Mouse (Mus musculus): ENCODE measurements around the gene Prg3. TPM values are rescaled to one million over a fixed set of nuclear protein-coding genes. Genes with fewer than 3 reads are reported as not detected.

Prg3 gene
- total and polyA plus RNA-seq, 3 experiments: not detected

- Histone ChIP-seq H3K27me3 (ENCODE audit: control insufficient read depth in 1 of 2, insufficient read depth in 2 of 2, low read length in 2 of 2) (peaks cover 0 to 1% of the 10 kb centered on the region in 2 experiments; a peak in 1 of 4 replicates), H3K9me3 (replicated peaks; ENCODE audit: insufficient read depth, low read length) (no peaks in the 10 kb centered on the region), H3K79me2 (ENCODE audit: control insufficient read depth, insufficient read depth, low read length, poor library complexity) (peaks cover 21% of the 10 kb centered on the region), H3K36me3 (ENCODE audit: control insufficient read depth in 1 of 2, insufficient read depth in 2 of 2, low read length in 2 of 2) (peaks cover 11 to 21% of the 10 kb centered on the region in 2 experiments), H3K4me1 (ENCODE audit: control insufficient read depth in 1 of 2, insufficient read depth in 2 of 2, low read length in 2 of 2) (peaks cover 0 to 18% of the 10 kb centered on the region in 2 experiments; a peak in 3 of 4 replicates), H3K4me3 (ENCODE audit: control insufficient read depth in 1 of 2, insufficient read depth in 1 of 2, low read depth in 2 of 2, low read length in 2 of 2) (peak overlapping the region; percentile 59 to 83), H3K9ac (ENCODE audit: control insufficient read depth, low read depth, low read length, poor library complexity, severe bottlenecking) (peak overlapping the region; percentile 71), H3K27ac (ENCODE audit: control insufficient read depth, low read depth, low read length) (peak overlapping the region; percentile 6; the same call in 1 of the 2 replicates)
- no peak for DNase-seq (ENCODE audit: low read depth, low spot score)
- no peak for TF ChIP-seq MXI1 (IDR thresholded peaks at IDR 0.05; ENCODE audit: low read depth, low read length)
- TF ChIP-seq MYB (IDR thresholded peaks at IDR 0.05; ENCODE audit: low read depth, low read length): no peak
- no peak for TF ChIP-seq E2F4 (IDR thresholded peaks at IDR 0.05; ENCODE audit: borderline replicate concordance, low read depth, low read length)
- no peak for TF ChIP-seq RCOR1 (IDR thresholded peaks at IDR 0.05; ENCODE audit: low read depth, low read length)
- TF ChIP-seq SIN3A (IDR thresholded peaks at IDR 0.05; ENCODE audit: low read length): no peak
- TF ChIP-seq MEF2A (IDR thresholded peaks at IDR 0.05; ENCODE audit: extremely low read depth, insufficient replicate concordance, low read depth, low read length, poor library complexity, severe bottlenecking): no peak
- peak; percentile 66; the same call in 1 of the 2 replicates for TF ChIP-seq ZKSCAN1 (IDR thresholded peaks at IDR 0.05; ENCODE audit: low read depth, low read length)
- TF ChIP-seq MYC (IDR thresholded peaks at IDR 0.05; ENCODE audit: low read depth, low read length): no peak
These were observed 48.6 kb downstream of the Prg3 start for GRCm38 (mm10) chr2:85036507-85037046.

- DNase-seq (ENCODE audit: low read depth, low spot score): peak; percentile 95
- Histone ChIP-seq H3K4me3 (ENCODE audit: control insufficient read depth in 1 of 2, insufficient read depth in 1 of 2, low read depth in 2 of 2, low read length in 2 of 2) (peak within 1 kb of the TSS; percentile 70 to 83), H3K9me3 (replicated peaks; ENCODE audit: insufficient read depth, low read length) (no peaks in the 10 kb centered on the region), H3K9ac (ENCODE audit: control insufficient read depth, low read depth, low read length, poor library complexity, severe bottlenecking) (peak within 1 kb of the TSS; percentile 81), H3K27ac (ENCODE audit: control insufficient read depth, low read depth, low read length) (peak within 1 kb of the TSS; percentile 25), H3K4me1 (ENCODE audit: control insufficient read depth in 1 of 2, insufficient read depth in 2 of 2, low read length in 2 of 2) (peaks cover 0 to 18% of the 10 kb centered on the region in 2 experiments; a peak in 3 of 4 replicates), H3K79me2 (ENCODE audit: control insufficient read depth, insufficient read depth, low read length, poor library complexity) (peaks cover 21% of the 10 kb centered on the region), H3K36me3 (ENCODE audit: control insufficient read depth in 1 of 2, insufficient read depth in 2 of 2, low read length in 2 of 2) (peaks cover 16 to 21% of the 10 kb centered on the region in 2 experiments), H3K27me3 (ENCODE audit: control insufficient read depth in 1 of 2, insufficient read depth in 2 of 2, low read length in 2 of 2) (no peaks in the 10 kb centered on the region; a peak in 1 of 4 replicates)
- TF ChIP-seq EP300 (IDR thresholded peaks at IDR 0.05; ENCODE audit: low read depth in 1 of 2, low read length in 2 of 2): no peak
- TF ChIP-seq JUND (IDR thresholded peaks at IDR 0.05; ENCODE audit: low read depth, low read length): no peak
- peak; percentile 79; the same call in 1 of the 2 replicates for TF ChIP-seq MAX (IDR thresholded peaks at IDR 0.05; ENCODE audit: low read length)
- TF ChIP-seq MAFK (IDR thresholded peaks at IDR 0.05; ENCODE audit: borderline replicate concordance, low read depth, low read length): no peak
- no peak for TF ChIP-seq RAD21 (IDR thresholded peaks at IDR 0.05; ENCODE audit: low read depth, low read length)
- peak; percentile 79 for TF ChIP-seq NELFE (IDR thresholded peaks at IDR 0.05; ENCODE audit: low read depth, low read length)
- no peak for TF ChIP-seq MYB (IDR thresholded peaks at IDR 0.05; ENCODE audit: low read depth, low read length)
- 0 out of 2 replicates have a peak, but pooled peaks have one; percentile 6 for TF ChIP-seq RCOR1 (IDR thresholded peaks at IDR 0.05; ENCODE audit: low read depth, low read length)
- no peak for TF ChIP-seq POLR2AphosphoS5 (IDR thresholded peaks at IDR 0.05; ENCODE audit: borderline replicate concordance, low read depth, low read length)
- TF ChIP-seq UBTF (IDR thresholded peaks at IDR 0.05; ENCODE audit: borderline replicate concordance, insufficient read depth, low read depth, low read length): no peak
- peak in 1 of 2 experiments; percentile 76; a peak in 2 of 4 replicates for TF ChIP-seq POLR2A (IDR thresholded peaks at IDR 0.05; ENCODE audit: control insufficient read depth in 1 of 2, insufficient read depth in 1 of 2, low read depth in 1 of 2, low read length in 2 of 2, poor library complexity in 1 of 2)
- TF ChIP-seq USF2 (IDR thresholded peaks at IDR 0.05; ENCODE audit: borderline replicate concordance in 1 of 2, insufficient read depth in 1 of 2, low read depth in 1 of 2, low read length in 2 of 2): no peak
- no peak for TF ChIP-seq BHLHE40 (IDR thresholded peaks at IDR 0.05; ENCODE audit: borderline replicate concordance, low read depth, low read length)
- no peak for TF ChIP-seq MEF2A (IDR thresholded peaks at IDR 0.05; ENCODE audit: extremely low read depth, insufficient replicate concordance, low read depth, low read length, poor library complexity, severe bottlenecking)
- TF ChIP-seq USF1 (IDR thresholded peaks at IDR 0.05; ENCODE audit: low read depth, low read length): no peak
- 0 out of 2 replicates have a peak, but pooled peaks have one; percentile 53 for TF ChIP-seq ZMIZ1 (IDR thresholded peaks at IDR 0.05; ENCODE audit: low read depth, low read length)
- TF ChIP-seq GATA1 (IDR thresholded peaks at IDR 0.05; ENCODE audit: low read depth, low read length): no peak
- no peak for TF ChIP-seq CHD2 (IDR thresholded peaks at IDR 0.05; ENCODE audit: low read length)
- peak; percentile 91 for TF ChIP-seq TBP (IDR thresholded peaks at IDR 0.05; ENCODE audit: low read depth, low read length)
- TF ChIP-seq MYC (IDR thresholded peaks at IDR 0.05; ENCODE audit: low read depth, low read length): peak; percentile 95
- no peak for TF ChIP-seq ZC3H11A (IDR thresholded peaks at IDR 0.05; ENCODE audit: low read depth, low read length)
- 0 out of 6 replicates have a peak, but pooled peaks of 1 of the 3 experiments have one; percentile 0 for TF ChIP-seq CTCF (IDR thresholded peaks at IDR 0.05 in 2 of 3, conservative IDR thresholded peaks at IDR 0.05 in 1 of 3; ENCODE audit: control insufficient read depth in 1 of 3, insufficient read depth in 1 of 3, low read depth in 2 of 3, low read length in 3 of 3, poor library complexity in 1 of 3, severe bottlenecking in 1 of 3)
- peak; percentile 92; the same call in 1 of the 2 replicates for TF ChIP-seq E2F4 (IDR thresholded peaks at IDR 0.05; ENCODE audit: borderline replicate concordance, low read depth, low read length)
These were observed 49.3 kb downstream of the Prg3 start, which contains the start of the genes Ssrp1 and P2rx3 for GRCm38 (mm10) chr2:85037047-85038026. Gene Ssrp1, plus strand, starts transcription at chr2:85037234. Gene P2rx3, minus strand, starts transcription at chr2:85037462.
